Mouse (Mus musculus) liver, embryonic 11.5 days (tissue): ENCODE results near the gene Tmed5. TPM values are rescaled to one million over a fixed set of nuclear protein-coding genes. Genes with fewer than 3 reads are reported as not detected.

Experiments
- ATAC-seq: fragments of 200-750 bp; cut with Nextera tagmentation; replicated peaks from 2 replicates; pipeline ENCODE4 v1.8.0; 2017; ENCODE audit warnings: moderate number of reproducible peaks, mild to moderate bottlenecking, moderate TSS enrichment, moderate library complexity; ENCODE audit not compliant: low FRiP score
- DNase-seq: peaks from one replicate; pipeline ENCODE4 v3.0.0-alpha.2; 2017; ENCODE audit warnings: low spot score
- H3K27ac ChIP-seq: fragments of 300-500 bp; sonication (generic); 2 replicates; pipeline ENCODE4 v1.5.1; 2014; ENCODE audit warnings: mild to moderate bottlenecking, low read depth, low read length, control low read depth
- H3K27me3 ChIP-seq: fragments of 300-500 bp; sonication (generic); replicated peaks from 2 replicates; pipeline ENCODE4 v1.6.1; 2014; ENCODE audit warnings: low read length, mixed read lengths; ENCODE audit not compliant: control insufficient read depth, insufficient read depth
- H3K36me3 ChIP-seq: fragments of 300-500 bp; sonication (generic); 2 replicates; pipeline ENCODE4 v1.6.1; 2014; ENCODE audit warnings: mild to moderate bottlenecking, low read length, moderate library complexity, mixed read lengths; ENCODE audit not compliant: control insufficient read depth, insufficient read depth
- H3K4me1 ChIP-seq: fragments of 300-500 bp; sonication (generic); replicated peaks from 2 replicates; pipeline ENCODE4 v1.6.1; 2014; ENCODE audit warnings: low read length, mixed read lengths; ENCODE audit not compliant: control insufficient read depth, insufficient read depth
- H3K4me2 ChIP-seq: fragments of 300-500 bp; sonication (generic); 2 replicates; pipeline ENCODE4 v1.6.1; 2014; ENCODE audit warnings: mild to moderate bottlenecking, control low read depth, moderate library complexity
- H3K4me3 ChIP-seq: fragments of 300-500 bp; sonication (generic); 2 replicates; pipeline ENCODE4 v1.5.1; 2014; ENCODE audit warnings: low read depth, low read length, control low read depth
- H3K9ac ChIP-seq: fragments of 300-500 bp; sonication (generic); 2 replicates; pipeline ENCODE4 v1.6.1; 2014; ENCODE audit warnings: low read depth, low read length, control low read depth
- H3K9me3 ChIP-seq: fragments of 300-500 bp; sonication (generic); 2 replicates; pipeline ENCODE4 v1.6.1; 2016; ENCODE audit warnings: low read length, inconsistent platforms, mixed read lengths; ENCODE audit not compliant: control insufficient read depth
- WGBS: fragments of 180-500 bp; shearing (Covaris S2); extraction: QIAGEN DNeasy Blood & Tissue Kit; methylation state at CpG from one replicate; pipeline ENCODE4 v1.1.7; 2014; 5-methylcytosine and 5-hydroxymethylcytosine counted together
- polyA plus RNA-seq: library from polyadenylated mRNA; unstranded; fragments of >200 nt; fragmentation: Nextera tagmentation; extraction: Ambion mirVana; gene quantifications from 2 replicates; pipeline ENCODE4 v1.2.1, GENCODE M21; 2014

The Tmed5 gene
- 45.3 and 46.8 TPM in 2 replicates for polyA plus RNA-seq

GRCm38 (mm10) chr5:108132441-108133243, at the start of gene Tmed5, which contains the start of gene Ccdc18:
Tmed5 (minus strand) TSS chr5:108132620.
Ccdc18 (plus strand) TSS chr5:108132875.
- under 1% methylated on average over 65 of the region's 65 CpGs for WGBS
- peak; percentile 98 for ATAC-seq

GRCm38 (mm10) chr5:108163695-108164094, 31.3 kb upstream of the Tmed5 start:
- ATAC-seq (no peak), DNase-seq (no peak)
- H3K4me3 ChIP-seq = no peak overlapping the region
- WGBS = 42% methylated on average over 1 of the region's 1 CpGs
- no peak overlapping the region for H3K27ac ChIP-seq
- no peaks in the 10 kb centered on the region for H3K4me1 ChIP-seq
- H3K9me3 ChIP-seq = no peaks in the 10 kb centered on the region
- H3K36me3 ChIP-seq = no peaks in the 10 kb centered on the region
- H3K4me2 ChIP-seq = no peak overlapping the region
- no peaks in the 10 kb centered on the region for H3K27me3 ChIP-seq
- H3K9ac ChIP-seq = no peak overlapping the region

More at GRCm38 (mm10) chr5:108132441-108133243, at the start of gene Tmed5, which contains the start of gene Ccdc18:
- H3K9ac ChIP-seq = peak within 1 kb of the TSS; percentile 88
- peak within 1 kb of the TSS; percentile 79 for H3K4me2 ChIP-seq
- H3K27me3 ChIP-seq = no peaks in the 10 kb centered on the region
- H3K36me3 ChIP-seq = peaks cover 3% of the 10 kb centered on the region; the same call in 1 of the 2 replicates
- peaks cover 7% of the 10 kb centered on the region for H3K4me1 ChIP-seq
- H3K27ac ChIP-seq = peak within 1 kb of the TSS; percentile 77
- peak; percentile 96 for DNase-seq
- peak within 1 kb of the TSS; percentile 84 for H3K4me3 ChIP-seq
- no peaks in the 10 kb centered on the region for H3K9me3 ChIP-seq

GRCm38 (mm10) chr5:108160796-108161195, 28.4 kb upstream of the Tmed5 start:
- H3K27me3 ChIP-seq = no peaks in the 10 kb centered on the region

GRCm38 (mm10) chr5:108152592-108152991, 20.2 kb upstream of the Tmed5 start:
- Histone ChIP-seq H3K4me1 (no peaks in the 10 kb centered on the region), H3K27ac (no peak overlapping the region), H3K9me3 (no peaks in the 10 kb centered on the region), H3K4me2 (no peak overlapping the region), H3K27me3 (no peaks in the 10 kb centered on the region), H3K4me3 (no peak overlapping the region), H3K9ac (no peak overlapping the region), H3K36me3 (no peaks in the 10 kb centered on the region)
- DNase-seq = no peak
- WGBS = 84% methylated on average over 1 of the region's 1 CpGs
- ATAC-seq = no peak

More at GRCm38 (mm10) chr5:108160796-108161195, 28.4 kb upstream of the Tmed5 start:
- Histone ChIP-seq H3K9ac (no peak overlapping the region), H3K4me2 (no peak overlapping the region), H3K27ac (no peak overlapping the region), H3K36me3 (no peaks in the 10 kb centered on the region), H3K4me3 (no peak overlapping the region), H3K4me1 (no peaks in the 10 kb centered on the region), H3K9me3 (no peaks in the 10 kb centered on the region)
- ATAC-seq = no peak
- DNase-seq = no peak
- 79% methylated on average over 2 of the region's 2 CpGs for WGBS

GRCm38 (mm10) chr5:108131849-108132440, 475 bp downstream of the Tmed5 start:
- peak overlapping the region; percentile 84 for H3K4me3 ChIP-seq
- H3K36me3 ChIP-seq = peaks cover 3% of the 10 kb centered on the region; the same call in 1 of the 2 replicates
- under 1% methylated on average over 32 of the region's 32 CpGs for WGBS
- no peaks in the 10 kb centered on the region for H3K27me3 ChIP-seq
- DNase-seq (peak; percentile 36), ATAC-seq (peak; percentile 55)
- H3K4me2 ChIP-seq = peak overlapping the region; percentile 79
- H3K9me3 ChIP-seq = no peaks in the 10 kb centered on the region
- peak overlapping the region; percentile 76 for H3K9ac ChIP-seq
- peak overlapping the region; percentile 72 for H3K27ac ChIP-seq
- peaks cover 7% of the 10 kb centered on the region for H3K4me1 ChIP-seq

- H3K9me3 ChIP-seq = no peaks in the 10 kb centered on the region
- no peak overlapping the region for H3K4me2 ChIP-seq
Observed at GRCm38 (mm10) chr5:108120221-108120900, 12.1 kb downstream of the Tmed5 start.

GRCm38 (mm10) chr5:108117693-108118092, 14.7 kb downstream of the Tmed5 start:
- peaks cover 3% of the 10 kb centered on the region; the same call in 1 of the 2 replicates for H3K36me3 ChIP-seq
- DNase-seq = no peak
- no peaks in the 10 kb centered on the region for H3K27me3 ChIP-seq
- H3K4me3 ChIP-seq = no peak overlapping the region
- H3K4me2 ChIP-seq = no peak overlapping the region
- H3K9me3 ChIP-seq = no peaks in the 10 kb centered on the region
- WGBS = 92% methylated on average over 4 of the region's 4 CpGs
- no peaks in the 10 kb centered on the region for H3K4me1 ChIP-seq
- H3K9ac ChIP-seq = no peak overlapping the region
- no peak for ATAC-seq
- no peak overlapping the region for H3K27ac ChIP-seq

More at GRCm38 (mm10) chr5:108120221-108120900, 12.1 kb downstream of the Tmed5 start:
- ATAC-seq (no peak), DNase-seq (no peak)
- no peak overlapping the region for H3K9ac ChIP-seq
- H3K4me3 ChIP-seq = no peak overlapping the region
- 81% methylated on average over 9 of the region's 9 CpGs for WGBS
- H3K36me3 ChIP-seq = peaks cover 3% of the 10 kb centered on the region; the same call in 1 of the 2 replicates
- H3K27ac ChIP-seq = no peak overlapping the region
- H3K4me1 ChIP-seq = no peaks in the 10 kb centered on the region
- no peaks in the 10 kb centered on the region for H3K27me3 ChIP-seq

- H3K4me1 ChIP-seq = no peaks in the 10 kb centered on the region
- DNase-seq = no peak
- WGBS = 87% methylated on average over 7 of the region's 7 CpGs
Observed at GRCm38 (mm10) chr5:108109346-108109745, 23.1 kb downstream of the Tmed5 start.

More at GRCm38 (mm10) chr5:108109346-108109745, 23.1 kb downstream of the Tmed5 start:
- H3K4me3 ChIP-seq = no peak overlapping the region
- H3K4me2 ChIP-seq = no peak overlapping the region
- no peak for ATAC-seq
- no peak overlapping the region for H3K9ac ChIP-seq
- no peaks in the 10 kb centered on the region for H3K9me3 ChIP-seq
- H3K36me3 ChIP-seq = peaks cover 11% of the 10 kb centered on the region; the same call in 1 of the 2 replicates
- no peak overlapping the region for H3K27ac ChIP-seq
- no peaks in the 10 kb centered on the region for H3K27me3 ChIP-seq
